Comparison of ENCODE assay signal across 21 mouse cellular contexts in genomic region chrX:169909898-169910297, GRCm38 (mm10).
"Had no signal": no experiment of that assay in that cellular context is flagged by ENCODE, and none has a peak within 500 bp of the region (broad histone marks: within the 10 kb centered on the region; RNA-seq: fewer than 3 reads in every experiment).

No protein-coding gene starts in this region.

- H3K4me3 ChIP-seq: layer of hippocampus, adult 2 months; limb, embryonic 10.5 days; limb, embryonic 13.5 days; liver, embryonic 12.5 days; liver, embryonic 15.5 days; lung, embryonic 15.5 days; midbrain, embryonic 12.5 days; myocyte; neural tube, embryonic 13.5 days had no signal

- H3K27ac ChIP-seq: kidney, postnatal 0 days; layer of hippocampus, adult 2 months; limb, embryonic 10.5 days; limb, embryonic 13.5 days; liver, embryonic 12.5 days; liver, embryonic 15.5 days; lung, embryonic 15.5 days; midbrain, embryonic 12.5 days; neural tube, embryonic 13.5 days had no signal

- H3K27me3 ChIP-seq: midbrain, embryonic 12.5 days had no signal

- H3K4me2 ChIP-seq: limb, embryonic 13.5 days; liver, embryonic 12.5 days; liver, embryonic 15.5 days; lung, embryonic 15.5 days; midbrain, embryonic 12.5 days; neural tube, embryonic 13.5 days had no signal

- H3K9ac ChIP-seq: limb, embryonic 13.5 days; liver, embryonic 12.5 days; liver, embryonic 15.5 days; lung, embryonic 15.5 days; midbrain, embryonic 12.5 days; neural tube, embryonic 13.5 days had no signal

- DNase-seq: kidney, adult 11 months; kidney, adult 9 months; kidney, postnatal 36 days; layer of hippocampus, adult 9-11 months; liver; lung, adult 18-20 months; lung, postnatal 10 days; lung, postnatal 36 days; thymus, adult 2 months; thymus, postnatal 25 days had no signal

- H3K36me3 ChIP-seq: limb, embryonic 10.5 days; limb, embryonic 13.5 days; liver, embryonic 12.5 days; liver, embryonic 15.5 days; lung, embryonic 15.5 days; midbrain, embryonic 12.5 days; neural tube, embryonic 13.5 days had no signal

- H3K4me1 ChIP-seq: limb, embryonic 10.5 days; liver, embryonic 12.5 days; liver, embryonic 15.5 days had no signal

- ATAC-seq: liver, embryonic 12.5 days; midbrain, embryonic 16.5 days had no signal

- H3K9me3 ChIP-seq: limb, embryonic 10.5 days; limb, embryonic 13.5 days; liver, embryonic 12.5 days; liver, embryonic 15.5 days; lung, embryonic 15.5 days; midbrain, embryonic 12.5 days; neural tube, embryonic 13.5 days had no signal
